Mouse (Mus musculus) cortical plate, adult 2 months (tissue): ENCODE results near the gene Vipr1.

Experiments used
- CTCF ChIP-seq: fragments of 200-500 bp; IDR thresholded peaks from 2 replicates; pipeline ENCODE4 v1.5.1; 2011; ENCODE audit warnings: mild to moderate bottlenecking, control low read depth, low read length; ENCODE audit not compliant: insufficient read depth; ENCODE audit errors: extremely low read depth
- POLR2A ChIP-seq: fragments of 200-500 bp; IDR thresholded peaks from 2 replicates; pipeline ENCODE4 v1.6.1; 2011; ENCODE audit warnings: mild to moderate bottlenecking, low read length, control low read depth; ENCODE audit not compliant: insufficient read depth; ENCODE audit errors: extremely low read depth

- no peak for TF ChIP-seq CTCF
- no peak for TF ChIP-seq POLR2A
Observed at GRCm38 (mm10) chr9:121613192-121613591, 29.3 kb upstream of the Vipr1 start.
